Mouse (Mus musculus) cortical plate, adult 2 months (tissue): ENCODE measurements around the gene Trim37.

Experiments
- CTCF ChIP-seq: fragments of 200-500 bp; IDR thresholded peaks from 2 replicates; pipeline ENCODE4 v1.5.1; 2011; ENCODE audit warnings: mild to moderate bottlenecking, control low read depth, low read length; ENCODE audit not compliant: insufficient read depth; ENCODE audit errors: extremely low read depth
- POLR2A ChIP-seq: fragments of 200-500 bp; IDR thresholded peaks from 2 replicates; pipeline ENCODE4 v1.6.1; 2011; ENCODE audit warnings: mild to moderate bottlenecking, low read length, control low read depth; ENCODE audit not compliant: insufficient read depth; ENCODE audit errors: extremely low read depth

- no peak for TF ChIP-seq CTCF
- no peak for TF ChIP-seq POLR2A
These were observed 139.4 kb downstream of the Trim37 start for GRCm38 (mm10) chr11:87266246-87266645.
